Mouse (Mus musculus) cerebellum, adult 9-11 months (tissue): Measurements from ENCODE around the gene Odf3l2.
A peak's percentile ranks its signal among the peaks of the same experiment; 100 is the strongest.

Source experiments
- DNase-seq: peaks from one replicate; pipeline ENCODE4 v3.0.0; 2022

The Odf3l2 gene

DNA sequence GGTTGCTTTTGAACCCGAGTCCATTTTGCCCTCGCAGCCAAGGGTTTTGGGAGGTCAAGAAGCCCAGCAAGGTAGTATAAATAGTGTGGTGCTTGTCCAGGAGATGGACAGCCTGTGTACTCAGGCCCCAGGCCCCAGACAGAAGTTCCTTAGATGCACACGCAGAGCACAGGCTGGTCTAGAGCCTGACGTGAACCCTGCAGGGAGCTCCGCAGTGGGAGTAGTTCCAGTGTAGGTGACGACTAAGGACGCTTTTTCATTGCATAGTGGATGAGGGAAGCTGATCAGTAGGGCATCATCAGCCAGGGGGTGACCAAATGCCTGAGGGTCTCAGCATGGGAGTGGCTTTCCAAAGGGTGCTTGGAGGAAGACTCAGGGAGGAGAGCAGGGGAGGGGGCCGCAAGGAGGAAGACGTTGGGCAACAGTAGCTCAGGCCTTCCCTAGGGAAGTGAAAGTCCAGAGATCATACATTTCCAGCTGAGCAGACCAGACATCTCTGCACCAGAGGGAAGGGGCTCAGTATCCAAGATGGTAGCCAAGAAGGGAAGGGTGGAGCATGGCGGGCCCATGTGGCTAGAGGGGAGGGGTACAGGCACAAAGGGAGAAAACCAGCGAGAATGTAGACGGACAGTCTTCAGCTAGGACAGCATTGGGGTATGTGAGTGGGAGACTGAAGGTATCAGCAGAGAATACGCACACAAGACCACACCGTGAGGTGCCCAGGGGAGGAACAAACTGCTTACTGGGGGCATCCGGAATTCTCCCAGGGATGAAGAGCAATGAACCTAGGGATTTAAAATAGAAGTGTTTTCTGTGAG lies 24.7 kb upstream of the Odf3l2 start:
- DNase-seq = peak; percentile 78

DNA sequence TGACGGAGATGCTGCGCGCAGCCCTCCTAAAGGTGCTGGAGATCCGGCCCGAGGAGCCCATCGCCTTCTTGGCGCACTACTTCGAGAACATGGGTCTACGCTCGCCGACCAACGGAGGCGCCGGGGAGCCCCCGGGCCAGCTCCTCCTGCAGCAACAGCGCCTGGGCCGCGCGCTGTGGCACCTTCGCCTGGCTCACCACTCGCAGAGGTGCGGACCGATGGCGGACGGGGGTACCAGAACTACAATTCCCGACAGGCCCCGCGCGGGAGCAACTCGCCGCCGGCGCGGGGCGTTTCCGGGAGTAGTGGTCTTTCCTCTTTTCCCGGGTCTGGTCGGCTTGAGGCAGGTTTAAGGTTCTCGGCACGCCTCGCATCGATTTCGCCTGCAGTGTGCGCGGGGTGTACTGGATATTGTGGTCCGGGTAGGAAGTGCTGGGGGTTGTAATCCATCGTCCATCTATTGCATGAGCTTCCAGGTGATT lies 24.1 kb upstream of the Odf3l2 start:
- DNase-seq = peak; percentile 82

DNA sequence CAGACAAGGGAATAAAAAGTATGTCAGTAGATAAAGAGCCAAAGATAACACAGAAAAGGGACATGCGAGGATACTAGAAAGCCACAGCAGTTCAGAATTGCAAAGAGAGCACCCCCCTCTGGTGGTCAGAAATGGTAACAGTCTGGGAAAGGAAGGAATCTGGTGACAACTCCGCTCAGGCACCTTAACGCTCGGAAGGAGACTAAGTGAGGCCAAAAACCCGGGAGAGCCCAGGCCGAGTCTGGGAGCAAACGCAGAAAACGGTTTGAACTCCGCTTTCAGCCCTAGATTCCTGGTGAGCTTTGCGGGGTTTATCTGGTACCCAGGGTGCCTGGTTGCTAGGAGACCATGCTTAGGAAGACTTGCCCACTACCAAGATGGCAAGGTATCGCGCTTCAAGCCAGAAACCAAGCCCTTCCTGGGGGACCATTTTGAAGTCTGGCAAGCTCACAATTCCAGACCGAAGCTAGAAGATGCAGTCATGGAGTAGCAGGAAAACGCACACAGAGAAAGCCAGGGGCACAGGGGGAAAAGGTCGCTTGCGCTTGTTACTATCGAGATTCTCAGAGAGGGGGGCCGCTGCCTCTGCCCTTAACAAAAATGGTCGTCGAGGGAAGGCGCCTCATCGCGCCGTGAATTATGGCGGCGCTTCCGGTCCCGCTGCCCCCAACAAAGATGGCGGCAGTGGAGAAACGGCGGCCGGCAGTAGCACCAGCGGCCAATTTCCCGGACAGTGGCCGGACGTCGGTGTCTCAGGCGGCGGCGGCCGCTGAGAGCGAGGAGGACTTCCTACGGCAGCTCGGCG lies 23.4 kb upstream of the Odf3l2 start, which contains the start of gene Tpgs1:
Gene Tpgs1 (plus strand): TSS at position 599 of the 805 bp plus-strand sequence.
- DNase-seq = peak; percentile 93

DNA sequence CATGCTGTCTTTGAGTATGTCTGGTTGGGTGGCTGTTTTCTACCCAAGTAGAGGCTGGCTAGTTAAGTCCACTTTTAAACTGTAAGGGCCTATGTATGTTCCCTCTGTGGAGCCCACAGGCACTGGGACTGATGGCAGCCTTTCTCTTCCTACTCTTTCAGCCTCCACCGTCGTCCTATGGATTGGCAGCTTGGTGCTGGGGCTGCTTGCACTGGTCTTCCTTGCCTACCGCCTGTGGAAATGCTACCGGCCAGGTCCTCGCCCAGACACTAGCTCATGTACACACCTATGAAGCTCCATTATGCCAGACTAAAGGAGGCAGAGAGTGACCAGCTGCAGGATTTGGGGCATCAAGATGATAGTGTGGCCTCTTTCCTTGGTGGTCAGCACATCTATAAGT lies 22.5 kb upstream of the Odf3l2 start:
- peak; percentile 61 for DNase-seq

DNA sequence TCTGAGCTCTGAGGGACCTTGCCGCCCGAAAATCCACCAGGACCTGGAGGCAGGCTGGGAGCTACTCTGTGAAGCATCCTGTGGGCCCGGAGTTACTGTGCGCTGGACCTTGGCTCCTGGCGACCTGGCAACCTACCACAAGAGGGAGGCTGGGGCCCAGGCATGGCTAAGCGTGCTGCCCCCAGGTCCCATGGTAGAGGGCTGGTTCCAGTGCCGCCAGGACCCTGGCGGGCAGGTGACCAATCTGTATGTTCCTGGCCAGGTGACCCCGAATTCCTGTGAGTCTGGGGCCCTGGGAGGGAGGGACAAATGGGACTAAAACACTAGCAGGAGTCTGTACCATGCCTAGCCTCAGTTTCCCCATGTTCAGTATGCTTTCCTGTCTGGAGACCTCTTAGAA lies 21.0 kb upstream of the Odf3l2 start:
- DNase-seq = peak; percentile 59

DNA sequence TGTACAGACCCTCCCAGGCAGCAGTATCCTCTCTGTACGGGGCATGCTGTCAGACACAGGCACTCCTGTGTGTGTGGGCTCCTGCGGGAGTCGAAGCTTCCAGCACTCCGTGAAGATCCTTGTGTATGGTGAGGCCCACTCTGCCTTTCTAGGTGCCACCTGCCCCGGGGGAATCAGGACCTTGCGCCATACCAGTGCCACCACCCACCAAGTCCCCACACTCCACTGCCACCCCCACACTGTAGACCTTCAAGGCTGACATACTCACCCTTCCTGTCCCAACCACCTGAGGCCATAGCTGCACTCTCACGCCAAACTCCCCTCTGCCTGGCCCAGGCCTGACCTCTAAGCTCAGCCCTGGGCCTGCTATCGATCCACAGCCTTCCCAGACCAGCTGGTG lies 19.5 kb upstream of the Odf3l2 start:
- DNase-seq = peak; percentile 52

DNA sequence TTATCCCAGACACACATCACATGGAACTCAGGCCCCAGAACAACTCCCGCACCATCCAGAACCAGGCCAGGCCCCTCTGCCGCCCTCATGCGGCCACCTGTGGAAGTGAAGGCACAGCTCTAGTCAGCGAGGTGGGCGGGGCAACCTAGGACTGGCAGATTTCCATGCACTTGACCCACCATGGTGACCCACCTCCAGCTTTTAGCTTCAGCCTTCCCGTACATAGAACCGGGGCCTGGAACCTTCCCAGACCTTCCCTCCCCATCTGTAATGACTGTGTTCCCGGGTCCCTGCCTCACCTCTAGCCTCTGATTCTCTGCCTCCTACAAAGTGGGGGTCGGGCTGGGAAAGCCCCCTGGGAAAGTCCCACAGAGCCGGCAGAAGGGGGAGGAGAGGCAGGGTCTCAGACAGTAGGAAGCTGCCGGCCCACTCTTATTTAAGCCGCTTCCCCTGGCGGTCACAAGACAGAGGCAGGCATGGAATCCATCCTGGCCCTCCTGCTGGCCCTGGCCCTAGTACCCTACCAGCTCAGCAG lies 18.7 kb upstream of the Odf3l2 start, which contains the start of gene Madcam1:
Gene Madcam1 (plus strand): TSS at position 429 of the 535 bp plus-strand sequence.
- DNase-seq = peak; percentile 67

DNA sequence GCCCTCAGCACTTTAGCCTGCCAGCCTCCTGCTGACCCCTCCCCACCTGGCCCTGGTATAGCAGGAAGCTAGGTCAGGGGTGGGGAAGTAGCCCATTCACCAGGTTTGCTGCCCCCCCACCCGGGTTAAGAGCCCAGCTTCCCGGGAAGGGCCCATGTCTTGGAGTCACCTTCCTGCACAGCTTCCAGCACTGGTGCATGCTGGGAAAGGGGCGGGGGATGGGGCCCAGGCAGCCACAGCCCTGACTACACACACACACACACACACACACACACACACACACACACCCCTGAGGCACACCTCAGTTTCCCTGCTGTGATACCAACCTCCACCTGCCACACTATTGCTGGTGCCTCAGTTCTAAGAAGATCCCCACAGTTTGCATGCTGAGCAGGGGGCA lies 16.3 kb upstream of the Odf3l2 start:
- no peak for DNase-seq

DNA sequence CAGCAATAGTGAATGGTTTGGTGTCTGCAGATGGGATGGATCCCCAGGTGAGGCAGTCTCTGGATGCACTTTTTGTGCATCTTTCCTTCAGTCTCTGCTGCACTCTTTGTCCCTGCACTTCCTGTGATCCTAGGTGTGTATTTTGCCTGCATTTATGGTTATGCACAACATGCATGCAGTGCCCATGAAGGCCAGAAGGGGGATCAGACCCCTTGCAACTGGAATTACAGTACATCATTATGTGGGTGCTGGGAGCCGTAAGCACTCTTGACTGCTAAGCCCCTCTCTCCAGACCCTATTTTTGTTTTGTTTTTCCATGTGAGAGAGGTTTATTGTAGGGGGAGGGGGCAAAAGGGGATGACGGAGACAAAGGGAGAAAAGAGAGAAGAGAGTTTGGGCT lies 14.8 kb upstream of the Odf3l2 start:
- no peak for DNase-seq

DNA sequence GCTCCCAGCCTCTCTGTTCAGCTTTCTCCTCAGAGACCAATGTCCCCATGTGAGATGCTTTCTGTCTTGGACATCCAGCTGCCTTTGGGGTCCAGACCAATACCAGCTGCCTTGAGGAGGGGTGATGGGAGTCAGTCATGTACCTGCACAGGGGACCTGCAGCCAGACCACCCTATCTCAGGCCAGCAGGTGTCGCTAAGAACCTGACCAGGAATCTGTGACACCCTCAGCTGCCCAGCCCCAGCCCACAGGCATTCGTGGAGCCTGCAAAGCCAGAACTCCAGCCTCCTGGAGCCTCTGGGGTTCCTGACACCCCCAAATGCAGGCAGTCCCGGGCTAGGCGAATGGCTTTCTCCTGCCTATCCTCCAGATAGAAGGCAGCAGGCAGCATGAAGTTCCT lies 13.3 kb upstream of the Odf3l2 start:
- no peak for DNase-seq

DNA sequence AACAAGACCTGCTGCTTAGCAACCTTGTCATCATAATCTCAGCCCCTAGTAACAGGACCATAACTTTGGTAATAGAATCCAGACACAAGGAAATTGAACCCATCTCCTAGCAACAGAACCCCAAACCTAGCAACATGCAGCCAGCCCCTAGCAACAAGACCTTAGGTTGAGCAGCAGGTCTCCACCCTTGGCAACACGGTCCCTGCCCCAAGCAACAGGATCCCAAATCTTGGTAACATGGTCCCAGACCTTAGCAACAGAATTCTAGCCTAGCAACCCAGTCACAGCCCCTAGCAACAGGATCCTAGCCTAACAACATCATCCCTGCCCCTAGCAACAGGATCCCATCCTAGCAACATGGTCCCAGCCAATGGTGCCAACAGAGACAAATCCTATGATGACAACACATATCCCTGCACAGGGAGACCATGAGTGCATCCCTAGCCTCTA lies 9.4 kb upstream of the Odf3l2 start:
- no peak for DNase-seq

DNA sequence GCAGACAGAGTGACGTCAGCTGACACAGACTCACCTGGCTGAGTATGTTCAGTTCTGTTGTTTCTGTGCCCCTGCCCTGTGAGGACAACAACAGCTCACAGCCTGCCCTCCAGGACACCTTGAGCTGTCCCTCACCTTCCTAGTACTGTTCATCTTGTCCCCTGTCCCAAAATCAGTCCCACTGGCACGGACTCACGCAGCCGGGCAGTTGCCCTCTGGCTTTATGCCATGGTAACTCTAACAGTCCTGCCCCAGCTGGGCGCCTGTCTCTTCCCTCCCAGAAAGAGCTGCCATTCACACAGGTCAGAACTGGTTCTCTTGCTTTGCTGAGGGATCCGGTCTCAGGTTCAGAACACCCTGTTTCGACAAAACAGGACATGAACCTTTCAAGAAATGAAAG lies 7.3 kb upstream of the Odf3l2 start:
- DNase-seq = no peak

DNA sequence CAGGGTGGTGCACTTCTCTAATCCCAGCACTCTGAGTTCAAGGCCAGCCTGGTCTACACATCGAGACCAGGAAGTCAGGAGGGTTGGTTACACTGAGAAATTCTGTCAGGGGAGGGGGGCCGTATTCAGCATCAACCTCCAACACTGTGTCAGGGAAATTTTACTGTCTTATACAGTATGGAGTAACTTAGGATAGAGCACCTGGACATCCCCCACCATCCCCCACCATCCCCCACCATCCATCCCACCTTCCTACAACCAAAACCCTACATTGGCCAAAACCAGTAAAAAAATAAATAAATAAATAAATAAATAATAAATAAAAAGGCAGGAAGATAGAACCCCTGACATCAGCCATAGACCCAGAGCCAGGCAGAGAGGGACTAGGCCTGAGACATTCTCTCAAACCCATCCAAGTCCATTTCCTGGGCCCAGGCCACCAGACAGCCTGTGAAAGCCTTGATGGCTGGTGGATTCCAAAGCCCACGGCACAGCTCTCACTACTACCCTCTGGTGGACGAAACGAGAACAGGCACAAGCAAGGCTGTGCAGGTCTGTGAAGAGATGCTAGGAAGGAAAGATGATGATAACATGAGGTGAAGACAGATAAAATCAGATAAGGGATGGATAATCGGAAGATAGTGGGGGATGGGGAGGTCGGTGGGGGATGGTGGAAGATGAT lies 3.7 kb upstream of the Odf3l2 start:
- peak; percentile 75 for DNase-seq

DNA sequence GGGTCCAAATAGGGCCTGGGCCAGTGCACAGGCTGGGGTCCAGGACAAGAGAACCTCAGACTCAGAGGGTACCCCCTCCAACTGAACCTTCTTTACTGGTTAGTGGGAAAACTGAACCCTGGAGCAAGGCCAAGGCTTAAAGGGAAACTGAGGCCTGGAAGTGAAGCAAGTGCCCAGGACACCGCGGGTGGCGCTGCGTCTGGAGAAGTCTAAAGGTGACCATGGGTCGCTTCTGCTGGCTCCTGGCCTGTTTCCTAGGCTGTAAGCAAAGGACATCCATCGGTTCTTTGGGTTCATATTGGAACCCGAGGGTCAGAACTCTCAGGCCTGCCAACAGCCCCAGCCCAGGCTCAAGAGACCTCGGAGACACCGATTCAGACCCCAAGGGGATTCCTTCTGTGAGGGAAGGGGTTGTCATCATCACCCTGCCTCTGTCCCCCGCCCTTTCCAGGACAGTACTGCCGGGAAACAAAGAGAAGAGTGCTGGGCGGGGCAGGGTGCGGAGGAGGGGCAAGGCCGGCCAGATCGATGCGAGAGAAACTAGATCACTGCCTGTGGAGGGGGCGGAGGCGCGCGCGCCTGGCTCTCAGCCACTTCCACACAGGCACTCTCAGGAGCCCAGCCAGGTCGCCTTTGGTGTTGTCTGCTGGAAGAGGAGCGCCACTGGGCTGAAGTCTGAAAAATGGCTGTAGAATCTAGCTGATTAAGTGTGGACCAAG lies 6.9 kb downstream of the Odf3l2 start:
- peak; percentile 72 for DNase-seq

DNA sequence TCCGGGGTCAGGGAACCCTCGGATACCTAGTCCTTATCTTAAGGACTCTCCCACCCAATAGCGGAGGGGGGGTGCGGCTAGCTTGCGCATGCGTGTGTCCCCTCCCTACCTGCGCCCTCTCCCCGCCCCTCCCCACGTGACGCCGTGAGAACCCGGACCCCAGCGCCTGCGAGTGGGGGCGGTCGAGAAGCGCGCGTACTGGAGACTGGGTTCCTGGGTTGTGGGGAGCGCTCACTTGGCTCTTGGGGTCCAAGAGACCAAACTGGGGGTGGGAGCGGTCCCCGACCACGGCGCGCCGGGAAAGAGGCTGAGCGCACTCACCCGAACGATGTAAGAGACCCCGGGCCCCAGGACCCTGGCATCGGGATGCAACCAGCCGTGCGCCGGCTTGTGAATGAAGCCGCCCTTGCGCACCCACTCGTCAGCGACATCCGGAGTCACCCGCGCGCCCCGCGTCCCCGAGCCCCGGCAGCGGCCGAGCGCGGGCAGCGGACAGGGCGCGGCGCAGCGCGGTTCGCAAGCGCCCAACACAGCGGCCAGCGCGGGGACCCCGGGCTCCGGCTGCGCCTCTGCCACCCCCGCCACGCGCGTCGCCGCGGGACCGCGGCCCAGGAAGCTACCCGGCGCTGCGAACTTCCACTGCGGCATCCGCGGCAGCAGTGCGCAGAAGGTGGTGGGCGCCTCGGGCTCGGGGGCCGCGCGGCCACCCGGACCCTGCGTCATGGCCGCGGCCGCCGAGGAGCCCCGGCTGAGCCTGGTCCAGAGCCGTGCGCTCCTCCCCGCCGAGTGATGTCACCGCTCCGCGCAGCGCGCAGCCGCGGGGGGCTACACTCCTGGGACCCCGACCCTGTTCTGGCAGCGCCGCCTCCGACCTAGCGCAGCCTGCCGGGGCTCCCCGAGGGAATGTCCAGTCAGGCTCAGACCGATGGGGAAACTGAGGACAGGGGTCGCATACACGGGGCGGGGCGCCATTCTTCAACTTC lies 8.1 kb downstream of the Odf3l2 start, which contains the start of gene Shc2:
Gene Shc2 (minus strand): TSS at position 791 of the 983 bp plus-strand sequence.
- peak; percentile 87 for DNase-seq

DNA sequence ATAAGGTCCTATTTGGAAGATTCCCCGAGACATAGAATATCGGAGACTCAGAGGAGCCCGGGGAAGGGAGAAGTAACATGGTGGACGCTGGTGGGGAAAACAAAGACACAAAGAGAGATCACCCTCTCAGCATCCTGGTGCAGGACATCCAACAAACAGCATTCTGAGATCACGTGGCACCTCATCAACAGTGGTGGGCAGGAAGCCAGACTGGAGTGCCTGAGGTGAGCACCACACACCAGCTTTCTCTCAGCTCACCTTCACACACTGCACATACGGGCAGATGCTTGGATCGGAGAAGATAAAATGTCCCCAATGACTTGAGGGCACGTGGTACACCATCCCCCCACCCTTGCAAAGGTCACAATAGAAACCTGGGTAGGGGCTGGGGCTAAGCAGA lies 9.3 kb downstream of the Odf3l2 start:
- DNase-seq = peak; percentile 65

DNA sequence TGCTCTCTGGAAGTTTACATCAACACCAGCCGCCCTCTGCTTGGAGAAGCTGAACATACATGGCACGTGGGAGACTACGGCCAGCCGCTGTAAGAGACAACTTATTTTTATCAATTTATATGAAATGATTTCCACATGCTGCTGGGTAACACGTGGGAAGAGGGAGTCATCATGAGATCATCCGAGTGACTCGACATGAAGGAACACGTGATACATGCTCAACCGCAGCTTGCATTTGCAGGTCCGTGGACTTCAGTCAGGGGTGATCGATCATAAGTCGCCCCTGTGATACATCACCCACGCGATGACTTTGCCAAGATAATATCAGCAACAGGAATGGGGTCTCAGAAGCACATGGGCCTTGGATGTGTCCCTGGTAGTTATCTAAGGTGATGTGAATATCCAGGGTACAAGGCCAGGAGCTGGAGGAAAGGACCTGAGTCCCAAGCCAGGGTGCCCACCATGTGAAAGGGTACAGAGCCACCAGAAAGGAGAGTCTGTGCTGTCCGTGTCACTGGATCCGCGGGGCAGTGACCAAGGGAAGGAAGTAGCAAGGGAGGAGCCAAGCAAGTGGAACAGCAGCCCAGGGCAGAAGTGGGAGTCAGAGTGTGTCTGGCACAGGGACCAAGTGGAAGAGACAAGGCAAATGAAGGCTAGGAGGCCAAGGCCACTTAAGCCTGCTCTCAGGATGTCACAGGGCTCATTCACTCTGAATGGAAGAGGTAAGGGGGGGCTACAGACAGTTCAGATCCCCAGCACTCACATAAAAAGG lies 12.3 kb downstream of the Odf3l2 start:
- no peak for DNase-seq

DNA sequence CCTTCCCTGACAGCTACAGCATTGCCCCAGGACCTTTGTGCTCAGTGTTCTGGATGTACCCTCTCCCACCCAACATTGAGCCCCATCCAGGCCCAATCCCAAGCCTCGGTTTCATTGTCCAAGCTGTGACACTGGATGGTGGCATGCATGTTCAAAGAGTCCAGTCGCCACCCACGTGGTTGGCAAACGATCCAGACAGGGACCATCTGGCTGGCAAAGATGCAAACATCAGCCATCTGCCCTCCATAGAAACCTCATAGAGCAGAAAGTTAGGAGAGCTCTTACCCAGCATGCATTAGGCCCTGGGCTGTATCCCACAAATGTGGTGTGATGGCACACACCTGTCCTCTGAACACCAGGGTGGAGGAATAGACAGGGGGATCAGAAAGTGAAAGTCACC lies 14.1 kb downstream of the Odf3l2 start:
- DNase-seq = no peak

DNA sequence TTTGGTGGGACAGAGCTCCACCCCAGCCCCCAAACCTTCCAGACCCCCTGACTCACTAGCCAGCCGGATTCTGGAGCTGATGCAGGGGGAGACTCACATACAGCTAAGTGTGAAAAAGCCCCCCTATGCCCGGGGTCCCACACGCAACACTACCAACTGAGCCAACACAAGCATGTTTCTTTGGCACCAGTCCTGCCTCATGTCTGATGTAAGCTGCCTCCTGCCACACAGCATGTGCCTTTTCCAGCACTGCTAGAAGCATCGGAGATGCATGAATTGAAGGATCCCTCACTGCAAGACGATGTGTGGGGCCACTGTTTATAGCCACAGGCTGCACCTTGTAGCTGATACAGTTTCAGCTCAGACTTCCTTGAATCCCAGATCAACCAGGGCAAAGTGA lies 17.2 kb downstream of the Odf3l2 start:
- no peak for DNase-seq

DNA sequence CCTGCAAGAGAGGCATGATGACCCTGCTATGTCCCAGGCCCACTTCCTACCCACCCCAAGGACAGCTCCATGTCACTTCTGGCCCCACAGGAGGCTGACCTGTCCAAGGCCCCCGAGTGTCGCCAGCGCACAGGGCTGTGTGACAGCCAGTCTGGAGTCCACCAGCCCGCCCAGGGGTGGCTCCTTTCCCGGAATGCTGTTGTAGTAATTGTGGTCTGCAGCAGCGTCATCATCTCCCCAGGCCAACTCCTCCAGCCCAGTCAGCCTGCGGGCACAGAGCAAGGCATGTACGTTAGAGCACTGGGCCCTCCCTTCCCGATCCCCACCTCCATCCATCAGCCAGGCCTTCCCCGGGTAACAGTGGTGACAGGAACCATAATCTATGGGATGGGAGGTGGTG lies 19.4 kb downstream of the Odf3l2 start:
- DNase-seq = no peak
